Mouse (Mus musculus) naive thymus-derived CD4-positive, alpha-beta T cell, adult 2 months (primary cell): ENCODE measurements around the gene Ntf3.

Source experiments
- DNase-seq: peaks from one replicate; pipeline ENCODE4 v3.0.0-alpha.2; 2011; ENCODE audit warnings: low read depth

The Ntf3 gene

GRCm38 (mm10) chr6:126106051-126106797 lies 60.5 kb downstream of the Ntf3 start:
- DNase-seq: no peak

- no peak for DNase-seq
Observed at GRCm38 (mm10) chr6:126105083-126105740, 61.5 kb downstream of the Ntf3 start.

GRCm38 (mm10) chr6:126102571-126102970 lies 64.1 kb downstream of the Ntf3 start:
- no peak for DNase-seq

- DNase-seq: no peak
Observed at GRCm38 (mm10) chr6:126102007-126102406, 64.7 kb downstream of the Ntf3 start.

- DNase-seq: no peak
Observed at GRCm38 (mm10) chr6:126100579-126100978, 66.1 kb downstream of the Ntf3 start.

- no peak for DNase-seq
Observed at GRCm38 (mm10) chr6:126097471-126097870, 69.2 kb downstream of the Ntf3 start.

GRCm38 (mm10) chr6:126096085-126096484 lies 70.6 kb downstream of the Ntf3 start:
- no peak for DNase-seq

GRCm38 (mm10) chr6:126095041-126095440 lies 71.7 kb downstream of the Ntf3 start:
- no peak for DNase-seq

- DNase-seq: no peak
Observed at GRCm38 (mm10) chr6:126092026-126092425, 74.7 kb downstream of the Ntf3 start.

GRCm38 (mm10) chr6:126090063-126090462 lies 76.6 kb downstream of the Ntf3 start:
- DNase-seq: no peak

GRCm38 (mm10) chr6:126088489-126089265 lies 78.0 kb downstream of the Ntf3 start:
- no peak for DNase-seq

GRCm38 (mm10) chr6:126086321-126086950 lies 80.3 kb downstream of the Ntf3 start:
- no peak for DNase-seq

GRCm38 (mm10) chr6:126080531-126080930 lies 86.2 kb downstream of the Ntf3 start:
- DNase-seq: no peak

- DNase-seq: no peak
Observed at GRCm38 (mm10) chr6:126057706-126058105, 109.0 kb downstream of the Ntf3 start.

GRCm38 (mm10) chr6:126053136-126053535 lies 113.6 kb downstream of the Ntf3 start:
- DNase-seq: no peak
